Mouse (Mus musculus) mouse embryonic stem cell (cell line): Measurements from ENCODE around the gene Sprr3.
"Not testable (repeated sequence)": the region's sequence is repeated elsewhere in the genome, so short reads cannot be mapped to it uniquely, and the experiment has no call there.

Experiments
- in situ Hi-C, 2 experiments: fragments of 300-500 bp; cut with MboI; formaldehyde crosslinking; loops; 1 replicate in 1 of 2; 3 replicates in 1 of 2; pipeline ENCODE4 v1.14.3; 2019 to 2020; ENCODE audit warnings: low sequenced_read_pairs in 2 of 2, low pct_unique_long_range_greater_than_20kb in 1 of 2, mixed read lengths in 1 of 2; ENCODE audit not compliant: unreplicated experiment in 1 of 2

Gene Sprr3

DNA sequence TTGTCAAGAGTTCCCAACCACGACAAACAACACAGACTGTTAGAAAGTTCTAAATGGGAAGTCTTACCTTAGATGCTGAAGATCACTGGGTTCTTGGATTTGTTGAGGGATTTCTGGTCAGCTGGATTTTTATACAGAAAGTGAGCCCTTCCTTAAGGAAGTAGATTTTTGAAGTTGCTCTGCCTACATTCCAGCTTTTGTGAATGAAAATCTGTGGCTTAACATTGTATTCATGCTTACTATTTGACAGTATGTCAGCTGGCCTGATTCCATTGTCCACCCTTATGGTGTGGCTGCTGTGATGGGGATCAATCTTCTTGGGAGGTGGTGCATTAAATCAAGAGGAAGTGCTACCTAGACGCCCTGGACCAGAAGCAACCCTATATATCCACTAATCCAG lies at the start of gene Sprr3:
Sprr3 (minus strand) TSS at position 101 of the 400 bp plus-strand sequence.
- in situ Hi-C loops = no loop called here

DNA sequence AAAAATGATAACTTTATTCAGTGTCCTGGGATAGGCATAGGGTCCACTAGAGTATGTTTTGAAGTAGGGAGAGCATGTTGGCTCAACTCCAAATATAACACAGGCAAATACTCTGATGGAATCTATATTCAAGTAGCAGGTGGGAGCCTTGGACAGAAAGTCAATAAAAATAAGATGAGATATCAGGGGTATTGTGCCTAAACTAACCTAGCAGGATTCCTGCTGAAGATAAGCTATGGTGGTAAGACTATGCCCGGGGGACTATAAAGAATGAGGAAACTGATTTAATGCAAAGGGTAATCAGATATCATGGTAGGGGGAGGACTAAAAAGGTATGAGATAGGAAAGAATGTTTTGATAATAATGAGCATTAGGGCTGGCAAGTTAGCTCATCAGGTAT lies 49.7 kb upstream of the Sprr3 start:
- in situ Hi-C loops = loop anchor here in 1 of 2 experiments (25.0 kb wide), 1 partner anchor 371 kb away; the partner anchor contains the start of gene Lelp1

DNA sequence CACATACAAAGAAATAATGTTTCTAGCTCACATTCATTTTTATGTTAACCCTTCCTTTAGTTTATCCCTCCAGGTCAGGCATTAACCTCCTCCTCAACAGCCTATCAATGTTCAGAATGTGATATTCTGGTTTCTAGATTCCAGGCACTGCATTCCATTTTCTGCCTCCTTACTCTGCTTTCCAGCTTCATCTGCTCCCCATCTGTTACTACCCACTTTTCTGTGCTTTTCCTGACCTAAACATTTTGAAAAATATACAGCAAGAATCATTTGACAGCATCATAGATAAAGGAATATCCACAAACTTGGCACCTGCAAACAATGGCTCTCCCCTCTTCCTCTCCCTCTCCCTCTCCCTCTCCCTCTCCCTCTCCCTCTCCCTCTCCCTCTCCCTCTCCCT lies 45.0 kb upstream of the Sprr3 start:
- in situ Hi-C loops = loop anchor here in 1 of 2 experiments (25.0 kb wide), 1 partner anchor 366 kb away; the partner anchor contains the start of gene Lelp1

DNA sequence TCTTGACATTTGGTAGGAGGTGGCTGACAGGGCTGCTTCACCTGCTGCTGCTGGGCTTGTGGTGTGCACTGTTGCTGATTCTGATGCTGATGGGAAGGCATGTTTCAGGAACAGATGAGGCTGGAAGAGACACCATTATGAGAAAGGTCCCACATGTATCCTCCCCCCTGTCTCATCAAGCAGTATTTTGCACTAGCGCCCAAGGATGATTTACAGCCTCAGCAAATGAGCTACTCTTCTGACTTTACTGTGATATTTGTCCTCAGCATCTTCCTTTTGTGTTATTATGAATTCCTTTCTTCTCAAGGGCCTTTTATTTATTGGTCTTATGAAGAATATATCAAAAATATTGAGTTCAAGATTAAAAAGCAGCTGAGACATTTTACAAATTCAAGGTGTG lies 41.9 kb upstream of the Sprr3 start, which contains the start of gene Sprr4:
Sprr4 (minus strand) TSS at position 101 of the 400 bp plus-strand sequence.
- in situ Hi-C loops = loop anchor here in 1 of 2 experiments (25.0 kb wide), 1 partner anchor 363 kb away; the partner anchor contains the start of gene Lelp1

DNA sequence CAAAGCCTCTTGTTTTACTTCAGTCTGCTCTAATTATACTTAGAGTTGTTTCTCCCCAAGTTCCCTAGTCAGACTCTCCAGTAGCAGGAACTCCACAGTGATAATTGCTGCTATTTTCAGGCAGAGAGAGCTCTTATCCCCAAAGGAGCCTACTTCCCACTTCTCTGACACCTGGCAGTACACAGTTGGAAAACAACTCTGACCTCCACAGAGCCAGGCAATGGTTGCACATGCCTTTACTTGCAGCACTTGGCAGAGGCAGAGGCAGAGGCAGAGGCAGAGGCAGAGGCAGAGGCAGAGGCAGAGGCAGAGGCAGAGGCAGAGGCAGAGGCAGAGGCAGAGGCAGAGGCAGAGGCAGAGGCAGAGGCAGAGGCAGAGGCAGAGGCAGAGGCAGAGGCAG lies 31.7 kb upstream of the Sprr3 start:
- in situ Hi-C loops = not testable (repeated sequence)

DNA sequence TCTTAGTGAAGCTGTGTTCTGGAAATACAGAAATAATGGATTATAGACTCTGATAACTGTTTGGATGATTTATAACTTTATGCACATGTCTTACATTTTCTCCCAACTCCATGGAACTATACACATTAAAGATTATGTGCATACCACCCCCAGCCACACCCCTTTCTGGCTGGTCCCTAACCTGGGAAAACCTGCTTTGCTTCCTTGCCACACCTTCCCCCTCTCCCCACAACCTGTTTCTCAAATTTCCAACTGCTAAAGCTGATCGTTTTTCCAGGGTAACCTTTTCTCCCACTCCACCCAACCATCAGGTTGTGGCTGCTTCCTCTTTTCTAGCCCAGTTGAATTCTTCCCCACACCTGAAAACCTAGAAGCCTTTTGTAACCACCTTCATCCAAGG lies 27.8 kb upstream of the Sprr3 start:
- in situ Hi-C loops = no loop called here

DNA sequence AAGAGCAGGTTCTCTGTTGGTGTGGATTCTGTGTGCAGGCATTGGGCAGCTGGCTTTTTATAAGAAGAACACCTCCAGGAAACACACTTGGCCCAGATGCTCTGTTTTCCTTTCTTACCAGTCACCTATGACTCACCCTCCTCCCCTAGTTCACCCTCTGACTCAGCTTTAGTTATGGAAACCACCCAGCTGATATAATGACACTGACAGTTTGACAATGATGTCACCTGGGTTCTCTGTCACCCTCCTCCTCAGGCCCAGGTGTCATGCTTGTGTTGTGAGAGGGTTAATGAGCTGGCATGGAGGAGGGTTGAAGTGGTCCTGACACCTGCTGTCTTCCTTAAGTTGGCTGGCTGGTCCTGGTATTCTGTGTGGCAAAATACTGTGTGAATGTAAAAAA lies 27.3 kb upstream of the Sprr3 start, which contains the start of gene Sprr1a:
Sprr1a (minus strand) TSS at position 33 of the 400 bp plus-strand sequence.
- in situ Hi-C loops = no loop called here

DNA sequence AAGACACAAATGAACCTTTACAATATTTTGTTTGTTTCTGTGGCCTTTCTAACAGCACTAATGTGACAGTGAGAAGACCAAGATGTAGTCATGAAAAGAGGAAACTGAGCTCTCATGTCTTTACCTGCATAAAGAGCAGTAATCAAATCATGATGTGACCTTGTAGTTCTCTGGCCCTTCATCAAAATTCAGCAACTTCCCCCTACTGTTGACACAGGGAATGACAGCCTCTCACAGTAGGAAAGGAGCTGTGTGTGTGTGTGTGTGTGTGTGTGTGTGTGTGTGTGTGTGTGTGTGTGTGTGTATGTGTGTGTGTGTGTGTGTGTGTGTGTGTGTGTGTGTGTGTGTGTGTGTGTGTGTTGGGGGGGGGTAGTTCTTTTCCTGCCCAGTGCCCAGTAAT lies 22.7 kb upstream of the Sprr3 start:
- in situ Hi-C loops = not testable (repeated sequence)

DNA sequence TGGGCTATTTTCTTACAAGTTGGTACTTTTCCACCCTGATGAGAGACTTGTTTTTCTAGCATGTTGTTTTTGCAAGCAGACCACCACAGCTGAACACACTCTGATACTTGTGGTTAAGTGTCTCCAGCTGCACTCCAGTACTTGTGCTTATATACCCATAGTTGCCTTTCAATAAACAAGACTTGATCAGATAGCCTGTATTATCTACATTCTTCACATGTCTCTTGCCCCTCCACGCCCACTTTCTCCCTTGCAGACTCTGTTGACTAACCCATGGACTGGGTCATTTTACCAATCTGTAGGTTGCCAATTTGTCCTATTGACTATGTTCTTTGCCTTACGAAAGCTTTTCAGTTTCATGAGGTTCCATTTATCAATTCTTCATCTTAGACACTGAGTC lies 11.6 kb upstream of the Sprr3 start:
- in situ Hi-C loops = no loop called here

DNA sequence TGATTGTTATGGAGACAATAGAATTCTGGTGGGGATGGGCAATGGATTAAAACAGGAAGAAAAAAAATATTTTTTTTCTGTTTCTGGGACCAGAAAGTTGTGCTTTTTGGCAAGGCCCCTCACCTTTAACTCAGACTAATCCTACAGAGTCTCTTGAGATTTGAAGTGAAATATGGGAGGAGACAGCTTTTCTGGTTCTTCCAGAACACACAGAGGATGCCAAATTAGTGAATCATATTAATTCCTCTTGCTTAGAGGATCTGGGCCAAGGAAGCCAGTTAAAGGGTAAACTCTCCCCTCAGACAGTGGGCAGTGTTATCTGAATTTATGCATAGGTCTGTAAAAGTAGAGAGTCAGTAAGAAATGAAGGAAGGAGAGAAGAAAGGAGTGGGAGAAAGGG lies 8.9 kb upstream of the Sprr3 start:
- in situ Hi-C loops = no loop called here

DNA sequence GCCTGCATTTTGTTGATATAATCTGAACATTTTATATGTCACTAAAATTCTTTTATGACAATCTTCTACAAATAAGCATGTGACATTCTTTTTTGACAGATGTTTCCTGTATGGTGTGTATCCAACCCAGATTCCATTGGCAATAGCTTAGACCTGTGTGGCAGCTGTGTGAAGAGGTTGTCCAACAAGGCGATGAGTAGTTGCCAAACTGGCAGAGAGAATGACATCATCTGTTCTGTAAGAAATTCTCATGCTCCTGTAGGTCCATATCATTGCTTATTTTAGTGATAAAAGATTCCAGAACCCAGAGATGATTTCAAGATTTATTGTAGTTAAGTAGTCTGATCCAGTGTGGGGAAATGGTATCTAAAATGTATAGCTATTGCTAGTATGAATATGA lies 8.1 kb upstream of the Sprr3 start:
- in situ Hi-C loops = no loop called here

DNA sequence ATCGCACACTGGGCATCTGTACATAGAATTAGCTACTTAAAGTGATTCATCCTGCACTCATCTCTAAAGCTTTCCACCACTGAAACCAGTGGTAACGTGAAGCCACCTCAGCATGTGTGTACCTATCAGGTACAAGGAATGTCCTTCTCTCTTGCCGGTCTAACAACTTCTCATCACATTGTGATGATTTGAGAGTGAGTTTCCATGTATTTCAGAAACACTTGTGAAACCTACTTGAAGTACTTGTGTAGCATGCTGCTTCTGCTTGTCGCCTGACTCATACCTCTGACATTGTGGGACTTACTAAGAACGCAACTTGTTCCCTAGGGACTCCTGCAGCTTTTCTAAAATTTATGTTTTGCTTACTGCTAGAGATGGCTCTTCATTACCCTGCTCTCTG lies 3.4 kb downstream of the Sprr3 start:
- in situ Hi-C loops = no loop called here

DNA sequence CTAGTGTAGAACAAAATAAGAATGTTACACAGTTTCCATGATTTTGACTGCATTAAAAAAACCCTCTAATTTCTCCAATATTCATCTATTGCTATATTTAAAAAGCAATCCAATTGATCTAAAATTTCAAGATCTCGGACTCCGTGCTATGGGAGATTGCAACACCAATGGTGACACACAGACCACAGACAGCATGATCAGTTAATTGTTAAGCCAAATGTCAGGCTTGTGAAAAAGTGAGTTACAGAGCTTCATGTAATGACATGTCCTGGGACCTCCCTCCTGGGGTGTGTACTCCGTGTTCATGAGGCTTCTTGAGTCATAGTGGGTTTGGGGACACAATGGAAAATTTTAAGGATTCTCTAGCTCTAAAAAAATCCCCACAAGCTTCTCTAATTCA lies 18.3 kb downstream of the Sprr3 start:
- in situ Hi-C loops = no loop called here

DNA sequence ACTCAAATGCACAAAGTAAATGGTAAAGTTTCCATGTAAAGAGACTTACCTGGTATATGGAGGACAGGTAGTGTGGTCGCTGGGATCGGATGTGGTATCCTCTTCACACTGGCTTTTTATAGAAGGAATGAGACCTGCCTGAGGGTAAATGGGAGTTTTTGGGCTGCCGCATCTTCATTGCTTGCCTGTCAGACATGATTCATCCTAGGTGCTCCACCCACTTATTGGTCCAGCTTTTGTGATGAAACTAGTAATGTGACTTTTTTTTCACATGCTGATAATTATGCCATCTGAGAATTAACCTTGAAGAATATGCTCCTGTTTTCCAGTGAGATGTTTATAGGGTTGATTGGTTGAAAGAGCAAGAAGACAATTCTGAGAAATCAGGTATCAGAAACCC lies 19.8 kb downstream of the Sprr3 start, which contains the start of gene Sprr1b:
Sprr1b (minus strand) TSS at position 101 of the 400 bp plus-strand sequence.
- in situ Hi-C loops = no loop called here

DNA sequence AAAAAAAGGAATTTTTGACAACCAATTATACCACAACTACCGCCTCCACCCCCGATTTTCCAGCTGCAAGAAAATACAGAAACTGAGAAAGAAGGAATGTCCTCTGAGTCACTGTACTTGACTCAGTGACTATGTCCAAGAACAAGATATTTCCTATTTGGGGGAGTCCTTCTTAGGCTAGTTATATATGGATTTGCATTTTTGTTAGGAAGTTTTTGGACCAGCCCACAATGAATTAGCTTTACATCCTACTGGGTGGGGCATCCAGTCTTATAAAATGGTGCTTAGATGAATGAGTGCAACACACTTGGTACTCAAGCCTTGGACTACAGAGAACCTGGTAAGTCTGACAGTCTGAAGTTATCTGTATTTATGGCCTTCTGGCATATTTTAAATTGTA lies 26.2 kb downstream of the Sprr3 start, which contains the start of gene Sprr2k:
Sprr2k (plus strand) TSS at position 301 of the 400 bp plus-strand sequence.
- in situ Hi-C loops = no loop called here

DNA sequence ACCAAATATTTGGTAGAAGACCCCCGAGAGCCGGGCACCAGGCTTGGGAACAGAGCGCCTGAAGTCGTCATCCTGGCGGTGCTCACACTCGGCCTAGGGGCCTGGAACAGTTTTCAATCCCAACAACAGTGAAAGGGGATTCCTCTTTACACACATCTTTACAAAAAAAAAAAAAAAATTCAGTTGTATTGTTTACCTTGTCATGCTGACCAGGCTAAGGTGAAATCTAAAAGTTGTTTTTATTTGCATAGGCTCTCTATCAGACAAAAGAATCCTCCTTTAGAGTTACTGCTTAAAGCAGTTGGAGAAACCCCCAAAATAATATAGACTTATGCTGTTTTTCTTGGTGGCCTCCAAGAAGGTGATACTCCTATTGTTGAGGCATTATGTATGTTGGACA lies 29.2 kb downstream of the Sprr3 start, which contains the start of gene Gm9774:
Gm9774 (minus strand) TSS at position 101 of the 400 bp plus-strand sequence.
- in situ Hi-C loops = no loop called here

DNA sequence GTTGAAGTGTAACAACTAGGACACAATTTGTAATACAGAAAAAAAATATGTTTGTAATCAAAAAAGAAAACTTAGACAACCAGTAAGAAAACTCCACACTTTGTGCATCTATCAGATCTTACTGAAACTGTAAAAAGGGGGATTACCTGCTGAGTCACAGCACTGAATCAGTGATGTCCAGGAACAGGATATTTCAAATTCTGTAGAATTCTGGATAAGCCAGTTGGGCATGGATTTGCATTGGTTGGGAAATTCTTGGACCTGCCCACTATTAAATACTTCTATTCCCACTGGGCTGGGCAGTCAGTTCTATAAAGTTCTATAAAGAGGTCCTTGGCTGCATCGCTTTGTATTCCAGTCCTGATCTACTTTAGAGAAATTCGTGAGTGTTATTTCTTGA lies 40.7 kb downstream of the Sprr3 start, which contains the start of gene Sprr2j-ps:
Sprr2j-ps (plus strand) TSS at position 301 of the 400 bp plus-strand sequence.
- in situ Hi-C loops = no loop called here

DNA sequence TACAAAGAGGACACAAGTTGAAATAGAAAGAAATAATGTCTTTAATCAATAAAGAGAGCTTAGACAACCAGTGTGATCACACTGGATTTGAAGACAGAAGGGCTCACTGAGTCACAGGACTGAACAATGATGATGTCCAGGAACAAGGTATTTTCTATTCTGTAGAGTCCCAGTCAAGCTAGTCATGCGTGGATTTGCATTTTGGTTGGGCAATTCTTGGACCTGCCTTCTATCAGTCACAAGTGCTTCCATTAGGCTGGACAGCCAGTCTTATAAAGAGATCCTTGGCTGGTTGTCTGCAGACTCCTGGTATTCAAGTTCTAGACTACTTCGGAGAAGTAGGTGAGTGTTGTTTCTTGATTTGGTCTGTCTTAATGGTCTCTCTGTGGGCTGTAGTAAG lies 50.8 kb downstream of the Sprr3 start, which contains the start of gene Sprr2i:
Sprr2i (plus strand) TSS at position 301 of the 400 bp plus-strand sequence.
- in situ Hi-C loops = no loop called here
